In genomic region chr4:135941026-135941425, GRCm38 (mm10) we compare ENCODE assay signal across 9 mouse cellular contexts. TPM values are rescaled to one million over a fixed set of nuclear protein-coding genes. Genes with fewer than 3 reads are reported as not detected.
DNase-seq lines count a peak whose midpoint lies in the region; ATAC-seq and TF ChIP-seq lines count a peak whose summit lies in the region.
"Not testable (repeated sequence)": the region's sequence is repeated elsewhere in the genome, so short reads cannot be mapped to it uniquely, and the experiment has no call there.
"Had no signal": no experiment of that assay in that cellular context is flagged by ENCODE, and none has a peak within 500 bp of the region (broad histone marks: within the 10 kb centered on the region; RNA-seq: fewer than 3 reads in every experiment).

No protein-coding gene starts in this region.

- not testable (repeated sequence) for H3K9me3 ChIP-seq in MEL (replicated peaks; ENCODE audit: insufficient read depth, low read length); lung, postnatal 0 days (ENCODE audit: low read length)

- peaks cover 8 to 18% of the 10 kb centered on the region in 2 experiments for H3K4me1 ChIP-seq in MEL (ENCODE audit: control insufficient read depth in 1 of 2, insufficient read depth in 2 of 2, low read length in 2 of 2)
- H3K4me1 ChIP-seq in cerebellum, adult 2 months (ENCODE audit: control insufficient read depth, insufficient read depth, low read length); lung, postnatal 0 days (ENCODE audit: insufficient read depth, low read depth, low read length); small intestine, adult 2 months (ENCODE audit: control insufficient read depth, insufficient read depth, insufficient read length, low read length): not testable (repeated sequence)

- peak; percentile 77 to 80 (median 77) for TF ChIP-seq CTCF in MEL (IDR thresholded peaks at IDR 0.05 in 2 of 3, conservative IDR thresholded peaks at IDR 0.05 in 1 of 3; ENCODE audit: control insufficient read depth in 1 of 3, insufficient read depth in 1 of 3, low read depth in 2 of 3, low read length in 3 of 3, poor library complexity in 1 of 3, severe bottlenecking in 1 of 3)
- peak; percentile 55 for TF ChIP-seq CTCF in cerebellum, adult 2 months (IDR thresholded peaks at IDR 0.05; ENCODE audit: borderline replicate concordance, insufficient read depth, low read depth, low read length)
- TF ChIP-seq CTCF in gastrocnemius, adult 2 months (IDR thresholded peaks at IDR 0.05) = peak; percentile 56
- peak; percentile 63 for TF ChIP-seq CTCF in layer of hippocampus, adult 2 months (conservative IDR thresholded peaks at IDR 0.05)
- TF ChIP-seq CTCF in lung, postnatal 0 days (IDR thresholded peaks at IDR 0.05) = peak; percentile 55
- peak; percentile 32; the same call in 1 of the 2 replicates for TF ChIP-seq CTCF in small intestine, adult 2 months (IDR thresholded peaks at IDR 0.05; ENCODE audit: extremely low read depth, insufficient read length, insufficient replicate concordance, low read depth, low read length)

- peaks cover 0 to 11% of the 10 kb centered on the region in 2 experiments; a peak in 2 of 4 replicates for H3K36me3 ChIP-seq in MEL (ENCODE audit: control insufficient read depth in 1 of 2, insufficient read depth in 2 of 2, low read length in 2 of 2)
- H3K36me3 ChIP-seq in lung, postnatal 0 days (ENCODE audit: insufficient read depth, low read length) = not testable (repeated sequence)
- H3K36me3 ChIP-seq in small intestine, adult 2 months (ENCODE audit: control insufficient read depth, insufficient read depth, low read length) = peaks cover 42% of the 10 kb centered on the region

- DNase-seq in A20 (ENCODE audit: low read depth, low spot score) (peak; percentile 64), MEL (ENCODE audit: low read depth, low spot score) (peak; percentile 69)
- not testable (repeated sequence) for DNase-seq in cerebellum, adult 2 months; gastrocnemius, adult 2 months; layer of hippocampus, adult 2 months (ENCODE audit: low spot score in 2 of 2); lung, postnatal 0 days (ENCODE audit: low spot score)

- not testable (repeated sequence) for ATAC-seq in lung, postnatal 0 days

- H3K27me3 ChIP-seq in MEL (ENCODE audit: control insufficient read depth in 1 of 2, insufficient read depth in 2 of 2, low read length in 2 of 2); cerebellum, adult 2 months (ENCODE audit: control insufficient read depth, insufficient read depth, low read length); lung, postnatal 0 days (replicated peaks; ENCODE audit: insufficient read depth, low read length); small intestine, adult 2 months (ENCODE audit: control insufficient read depth, insufficient read depth, low read length): not testable (repeated sequence)

- 83% methylated on average over 8 of the region's 8 CpGs for WGBS in cerebellum, adult 2 months
- 83% methylated on average over 8 of the region's 8 CpGs for WGBS in lung, postnatal 0 days
- 91% methylated on average over 8 of the region's 8 CpGs for WGBS in small intestine, adult 2 months

- TF ChIP-seq RAD21 in MEL (IDR thresholded peaks at IDR 0.05; ENCODE audit: low read depth, low read length) = peak; percentile 77

- not testable (repeated sequence) for TF ChIP-seq EP300 in MEL (IDR thresholded peaks at IDR 0.05; ENCODE audit: low read depth in 1 of 2, low read length in 2 of 2); lung, postnatal 0 days (IDR thresholded peaks at IDR 0.05)

- TF ChIP-seq POLR2A in MEL (IDR thresholded peaks at IDR 0.05; ENCODE audit: control insufficient read depth in 1 of 2, insufficient read depth in 1 of 2, low read depth in 1 of 2, low read length in 2 of 2, poor library complexity in 1 of 2); cerebellum, adult 2 months (IDR thresholded peaks at IDR 0.05; ENCODE audit: borderline replicate concordance, insufficient read depth, low read length); small intestine, adult 2 months (IDR thresholded peaks at IDR 0.05; ENCODE audit: low read depth, low read length): not testable (repeated sequence)

- not testable (repeated sequence) for H3K4me2 ChIP-seq in lung, postnatal 0 days (replicated peaks; ENCODE audit: low read depth, low read length)

- not testable (repeated sequence) for H3K9ac ChIP-seq in MEL (ENCODE audit: control insufficient read depth, low read depth, low read length, poor library complexity, severe bottlenecking); lung, postnatal 0 days (replicated peaks; ENCODE audit: low read depth)

- intact Hi-C loops in gastrocnemius, adult 2 months (cut with DNase I) = not testable (repeated sequence)

- H3K4me3 ChIP-seq in MEL (ENCODE audit: control insufficient read depth in 1 of 2, insufficient read depth in 1 of 2, low read depth in 2 of 2, low read length in 2 of 2); cerebellum, adult 2 months (replicated peaks; ENCODE audit: insufficient read depth, low read depth, low read length); gastrocnemius, adult 2 months; layer of hippocampus, adult 2 months; lung, postnatal 0 days (ENCODE audit: low read depth, low read length); small intestine, adult 2 months (ENCODE audit: low read depth, low read length): not testable (repeated sequence)

- not testable (repeated sequence) for H3K79me2 ChIP-seq in MEL (ENCODE audit: control insufficient read depth, insufficient read depth, low read length, poor library complexity)

- H3K27ac ChIP-seq in MEL (ENCODE audit: control insufficient read depth, low read depth, low read length); cerebellum, adult 2 months (ENCODE audit: insufficient read depth, low read length); gastrocnemius, adult 2 months; layer of hippocampus, adult 2 months; lung, postnatal 0 days (ENCODE audit: low read length); small intestine, adult 2 months (ENCODE audit: insufficient read depth, low read depth, low read length): not testable (repeated sequence)

TF ChIP-seq in MEL, 35 proteins besides CTCF, POLR2A, EP300 and RAD21:
- TF ChIP-seq ZC3H11A (IDR thresholded peaks at IDR 0.05; ENCODE audit: low read depth, low read length) (peak; percentile 78), SMC3 (IDR thresholded peaks at IDR 0.05; ENCODE audit: low read depth, low read length) (peak; percentile 67)

RNA-seq across cellular contexts. Expression of gene Hmgcl, which starts 5.2 kb away (rescaled TPM):
- 48.5 and 48.7 TPM in 2 replicates for total RNA-seq in MEL (2012; rRNA removed)
- 10 to 100 TPM in 1 of 2 experiments, not detected in 1; 66.5 TPM for polyA plus RNA-seq in MEL (2012; ENCODE audit: insufficient read depth in 1 of 2, insufficient read length in 2 of 2, low read depth in 1 of 2, low replicate concordance in 2 of 2, missing spikeins in 1 of 2)
- 86.9 and 98.7 TPM in 2 replicates for polyA plus RNA-seq in cerebellum, adult 2 months (2012; rRNA removed)
- 10 to 100 TPM; 31.7 to 43.4 TPM for total RNA-seq in gastrocnemius, adult 2 months (2021)
- total RNA-seq in layer of hippocampus, adult 2 months (2021) = 10 to 100 TPM; 35.2 to 36.1 TPM
- 63.6 and 67.7 TPM in 2 replicates for polyA plus RNA-seq in lung, postnatal 0 days (2015; fragmentation: Nextera tagmentation; extraction: Ambion mirVana)
- polyA plus RNA-seq in small intestine, adult 2 months (2012; rRNA removed) = 50.3 and 76.6 TPM in 2 replicates

RNA-seq across cellular contexts. Expression of gene Fuca1, which starts 20.5 kb away (rescaled TPM):
- 26.8 and 33.7 TPM in 2 replicates for total RNA-seq in MEL (2012; rRNA removed)
- polyA plus RNA-seq in MEL (2012; ENCODE audit: insufficient read depth in 1 of 2, insufficient read length in 2 of 2, low read depth in 1 of 2, low replicate concordance in 2 of 2, missing spikeins in 1 of 2) = 10 to 100 TPM in 1 of 2 experiments, not detected in 1; 48.6 TPM
- 46.5 and 47.9 TPM in 2 replicates for polyA plus RNA-seq in cerebellum, adult 2 months (2012; rRNA removed)
- 10 to 100 TPM; 17.0 to 23.0 TPM for total RNA-seq in gastrocnemius, adult 2 months (2021)
- 10 to 100 TPM; 39.4 to 39.7 TPM for total RNA-seq in layer of hippocampus, adult 2 months (2021)
- polyA plus RNA-seq in lung, postnatal 0 days (2015; fragmentation: Nextera tagmentation; extraction: Ambion mirVana) = 107 and 131 TPM in 2 replicates
- polyA plus RNA-seq in small intestine, adult 2 months (2012; rRNA removed) = 62.8 and 108 TPM in 2 replicates

RNA-seq across cellular contexts. Expression of gene Gale, which starts 22.5 kb away (rescaled TPM):
- 23.3 and 24.5 TPM in 2 replicates for total RNA-seq in MEL (2012; rRNA removed)
- polyA plus RNA-seq in MEL (2012; ENCODE audit: insufficient read depth in 1 of 2, insufficient read length in 2 of 2, low read depth in 1 of 2, low replicate concordance in 2 of 2, missing spikeins in 1 of 2) = 10 to 100 TPM in 1 of 2 experiments, not detected in 1; 31.2 TPM
- polyA plus RNA-seq in cerebellum, adult 2 months (2012; rRNA removed) = 39.6 and 42.9 TPM in 2 replicates
- total RNA-seq in gastrocnemius, adult 2 months (2021) = under 1 TPM in 1 of 2 experiments, not detected in 1; 0.47 TPM
- total RNA-seq in layer of hippocampus, adult 2 months (2021) = 10 to 100 TPM; 22.6 to 23.8 TPM
- 37.0 and 40.5 TPM in 2 replicates for polyA plus RNA-seq in lung, postnatal 0 days (2015; fragmentation: Nextera tagmentation; extraction: Ambion mirVana)
- polyA plus RNA-seq in small intestine, adult 2 months (2012; rRNA removed) = 116 and 163 TPM in 2 replicates

RNA-seq across cellular contexts. Expression of gene Lypla2, which starts 31.4 kb away (rescaled TPM):
- 53.8 and 65.1 TPM in 2 replicates for total RNA-seq in MEL (2012; rRNA removed)
- 10 to 100 TPM in 1 of 2 experiments, not detected in 1; 95.6 TPM for polyA plus RNA-seq in MEL (2012; ENCODE audit: insufficient read depth in 1 of 2, insufficient read length in 2 of 2, low read depth in 1 of 2, low replicate concordance in 2 of 2, missing spikeins in 1 of 2)
- 123 and 127 TPM in 2 replicates for polyA plus RNA-seq in cerebellum, adult 2 months (2012; rRNA removed)
- 10 to 100 TPM; 25.6 to 30.4 TPM for total RNA-seq in gastrocnemius, adult 2 months (2021)
- 100 to 1,000 TPM in 1 of 2 experiments, 10 to 100 TPM in 1; 95.3 to 103 TPM for total RNA-seq in layer of hippocampus, adult 2 months (2021)
- polyA plus RNA-seq in lung, postnatal 0 days (2015; fragmentation: Nextera tagmentation; extraction: Ambion mirVana) = 103 and 115 TPM in 2 replicates
- 79.6 and 166 TPM in 2 replicates for polyA plus RNA-seq in small intestine, adult 2 months (2012; rRNA removed)

RNA-seq across cellular contexts. Expression of gene Cnr2, which starts 45.8 kb away (rescaled TPM):
- 9.8 and 10.2 TPM in 2 replicates for total RNA-seq in MEL (2012; rRNA removed)
- polyA plus RNA-seq in MEL (2012; ENCODE audit: insufficient read depth in 1 of 2, insufficient read length in 2 of 2, low read depth in 1 of 2, low replicate concordance in 2 of 2, missing spikeins in 1 of 2) = 1 to 10 TPM in 1 of 2 experiments, not detected in 1; 6.8 TPM
- polyA plus RNA-seq in cerebellum, adult 2 months (2012; rRNA removed) = 0.05 and 0.06 TPM in 2 replicates
- total RNA-seq in gastrocnemius, adult 2 months (2021) = under 1 TPM; 0.10 to 0.11 TPM
- total RNA-seq in layer of hippocampus, adult 2 months (2021) = under 1 TPM in 1 of 2 experiments, not detected in 1; 0.12 TPM
- polyA plus RNA-seq in lung, postnatal 0 days (2015; fragmentation: Nextera tagmentation; extraction: Ambion mirVana) = 1.9 and 2.2 TPM in 2 replicates
- 1.0 and 1.1 TPM in 2 replicates for polyA plus RNA-seq in small intestine, adult 2 months (2012; rRNA removed)
- polyA plus RNA-seq: forebrain, embryonic 16.5 days; midbrain, embryonic 15.5 days had no signal
